Mouse (Mus musculus) frontal cortex, postnatal 25 days (tissue): Measurements from ENCODE around the gene Epo.

Experiments used
- DNase-seq, 2 experiments: peaks; one replicate each; pipeline ENCODE4 v3.0.0; 2022; ENCODE audit warnings: low spot score in 2 of 2

Gene Epo

GRCm38 (mm10) chr5:137519691-137520550, 13.1 kb downstream of the Epo start:
- no peak for DNase-seq

- DNase-seq = no peak
Measured at GRCm38 (mm10) chr5:137518436-137518835, 14.6 kb downstream of the Epo start, which contains the start of gene Gigyf1. TSS of gene Gigyf1 (plus strand) at chr5:137518548.

GRCm38 (mm10) chr5:137514811-137515210, 18.2 kb downstream of the Epo start:
- no peak for DNase-seq

- no peak for DNase-seq
Measured at GRCm38 (mm10) chr5:137513951-137514721, 18.9 kb downstream of the Epo start.

GRCm38 (mm10) chr5:137512847-137513794, 19.9 kb downstream of the Epo start:
- DNase-seq = no peak

- no peak for DNase-seq
Measured at GRCm38 (mm10) chr5:137511706-137512105, 21.3 kb downstream of the Epo start.

GRCm38 (mm10) chr5:137510573-137511390, 22.3 kb downstream of the Epo start:
- DNase-seq = no peak

- DNase-seq = peak; percentile 56 to 65
Measured at GRCm38 (mm10) chr5:137510014-137510501, 23.0 kb downstream of the Epo start.

GRCm38 (mm10) chr5:137504041-137504440, 29.0 kb downstream of the Epo start:
- no peak for DNase-seq

- peak; percentile 51 to 69 for DNase-seq
Measured at GRCm38 (mm10) chr5:137502667-137503110, 30.4 kb downstream of the Epo start.

GRCm38 (mm10) chr5:137501709-137502666, 31.1 kb downstream of the Epo start, which contains the start of gene Pop7:
TSS of gene Pop7 (minus strand) at chr5:137502518.
- DNase-seq = peak; percentile 99 to 100

GRCm38 (mm10) chr5:137500186-137500585, 32.9 kb downstream of the Epo start:
- no peak for DNase-seq

- DNase-seq = no peak
Measured at GRCm38 (mm10) chr5:137493831-137494230, 39.2 kb downstream of the Epo start.

- no peak for DNase-seq
Measured at GRCm38 (mm10) chr5:137491559-137491958, 41.5 kb downstream of the Epo start.

GRCm38 (mm10) chr5:137487616-137488015, 45.4 kb downstream of the Epo start:
- no peak for DNase-seq

- DNase-seq = no peak
Measured at GRCm38 (mm10) chr5:137485851-137486155, 47.2 kb downstream of the Epo start.

- no peak for DNase-seq
Measured at GRCm38 (mm10) chr5:137485071-137485850, 47.8 kb downstream of the Epo start.

GRCm38 (mm10) chr5:137481897-137482296, 51.1 kb downstream of the Epo start:
- DNase-seq = no peak

GRCm38 (mm10) chr5:137481138-137481537, 51.9 kb downstream of the Epo start:
- DNase-seq = peak; percentile 62 to 80
